Mouse (Mus musculus) kidney, adult 18-20 months (tissue): Measurements from ENCODE around the gene Barhl1.

ENCODE experiments used
- DNase-seq: peaks from one replicate; pipeline ENCODE4 v3.0.0; 2021

The Barhl1 gene

GRCm38 (mm10) chr2:28911331-28912038 lies 5.0 kb downstream of the Barhl1 start:
- no peak for DNase-seq

- DNase-seq: no peak
These were observed 5.6 kb downstream of the Barhl1 start for GRCm38 (mm10) chr2:28910877-28911276.

GRCm38 (mm10) chr2:28909818-28910710 lies 6.4 kb downstream of the Barhl1 start:
- no peak for DNase-seq

GRCm38 (mm10) chr2:28909186-28909817 lies 7.2 kb downstream of the Barhl1 start:
- DNase-seq: no peak

GRCm38 (mm10) chr2:28908389-28909153 lies 7.9 kb downstream of the Barhl1 start:
- DNase-seq: no peak

GRCm38 (mm10) chr2:28907691-28908388 lies 8.6 kb downstream of the Barhl1 start:
- no peak for DNase-seq

GRCm38 (mm10) chr2:28905561-28905960 lies 10.9 kb downstream of the Barhl1 start:
- DNase-seq: peak; percentile 40

GRCm38 (mm10) chr2:28904786-28905185 lies 11.7 kb downstream of the Barhl1 start:
- DNase-seq: no peak

GRCm38 (mm10) chr2:28903871-28904270 lies 12.6 kb downstream of the Barhl1 start:
- DNase-seq: no peak

- no peak for DNase-seq
These were observed 14.2 kb downstream of the Barhl1 start for GRCm38 (mm10) chr2:28902291-28902690.

- no peak for DNase-seq
These were observed 19.0 kb downstream of the Barhl1 start for GRCm38 (mm10) chr2:28897340-28897899.

GRCm38 (mm10) chr2:28895876-28896275 lies 20.6 kb downstream of the Barhl1 start:
- no peak for DNase-seq

GRCm38 (mm10) chr2:28893526-28893925 lies 22.9 kb downstream of the Barhl1 start:
- DNase-seq: no peak

- no peak for DNase-seq
These were observed 23.7 kb downstream of the Barhl1 start for GRCm38 (mm10) chr2:28892796-28893195.

- no peak for DNase-seq
These were observed 31.6 kb downstream of the Barhl1 start for GRCm38 (mm10) chr2:28884914-28885313.

GRCm38 (mm10) chr2:28882826-28883485 lies 33.5 kb downstream of the Barhl1 start:
- DNase-seq: no peak

- no peak for DNase-seq
These were observed 34.4 kb downstream of the Barhl1 start for GRCm38 (mm10) chr2:28882047-28882446.

- no peak for DNase-seq
These were observed 35.2 kb downstream of the Barhl1 start for GRCm38 (mm10) chr2:28881275-28881674.

- DNase-seq: no peak
These were observed 40.9 kb downstream of the Barhl1 start for GRCm38 (mm10) chr2:28875554-28875953.

GRCm38 (mm10) chr2:28867495-28867894 lies 49.0 kb downstream of the Barhl1 start:
- DNase-seq: no peak

GRCm38 (mm10) chr2:28863857-28864256 lies 52.6 kb downstream of the Barhl1 start:
- no peak for DNase-seq
